Mouse (Mus musculus) stomach, embryonic 16.5 days (tissue): ENCODE data around the gene Gm40193. TPM values are rescaled to one million over a fixed set of nuclear protein-coding genes. Genes with fewer than 3 reads are reported as not detected.
A peak's percentile ranks its signal among the peaks of the same experiment; 100 is the strongest.
"Not testable (repeated sequence)": the region's sequence is repeated elsewhere in the genome, so short reads cannot be mapped to it uniquely, and the experiment has no call there.

ENCODE experiments used
- ATAC-seq: fragments of 200-750 bp; cut with Nextera tagmentation; 2 replicates; pipeline ENCODE4 v1.8.0; 2017; ENCODE audit warnings: moderate number of reproducible peaks, moderate TSS enrichment; ENCODE audit not compliant: insufficient read depth, low FRiP score
- H3K27ac ChIP-seq: fragments of 300-500 bp; sonication (generic); 2 replicates; pipeline ENCODE4 v1.5.1; 2014; ENCODE audit warnings: low read length
- H3K27me3 ChIP-seq: fragments of 300-500 bp; sonication (generic); 2 replicates; pipeline ENCODE4 v1.6.1; 2014; ENCODE audit warnings: low read length, control low read depth, mixed read lengths; ENCODE audit not compliant: control insufficient read depth, insufficient read depth
- H3K36me3 ChIP-seq: fragments of 300-500 bp; sonication (generic); 2 replicates; pipeline ENCODE4 v1.6.1; 2014; ENCODE audit warnings: low read length; ENCODE audit not compliant: control insufficient read depth, insufficient read depth
- H3K4me1 ChIP-seq: fragments of 300-500 bp; sonication (generic); 2 replicates; pipeline ENCODE4 v1.6.1; 2014; ENCODE audit warnings: low read length, control low read depth, mixed read lengths; ENCODE audit not compliant: control insufficient read depth, insufficient read depth
- H3K4me2 ChIP-seq: fragments of 300-500 bp; sonication (generic); 2 replicates; pipeline ENCODE4 v1.6.1; 2014; ENCODE audit warnings: low read depth, low read length, mixed read lengths
- H3K4me3 ChIP-seq: fragments of 300-500 bp; sonication (generic); replicated peaks from 2 replicates; pipeline ENCODE4 v1.5.1; 2014; ENCODE audit warnings: mild to moderate bottlenecking, low read length
- H3K9ac ChIP-seq: fragments of 300-500 bp; sonication (generic); 2 replicates; pipeline ENCODE4 v1.6.1; 2014; ENCODE audit warnings: low read length
- H3K9me3 ChIP-seq: fragments of 300-500 bp; sonication (generic); replicated peaks from 2 replicates; pipeline ENCODE4 v1.6.1; 2016; ENCODE audit warnings: low read length, control low read depth; ENCODE audit not compliant: control insufficient read depth
- WGBS: fragments of 180-500 bp; shearing (Covaris S2); extraction: QIAGEN DNeasy Blood & Tissue Kit; methylation state at CpG from one replicate; pipeline ENCODE4 v1.1.7; 2014; 5-methylcytosine and 5-hydroxymethylcytosine counted together
- polyA plus RNA-seq: library from polyadenylated mRNA; unstranded; fragments of >200 nt; fragmentation: Nextera tagmentation; extraction: Ambion mirVana; gene quantifications from 2 replicates; pipeline ENCODE4 v1.2.1, GENCODE M21; 2015

The Gm40193 gene
- polyA plus RNA-seq, 1 experiment from 2014 or later: not detected

DNA sequence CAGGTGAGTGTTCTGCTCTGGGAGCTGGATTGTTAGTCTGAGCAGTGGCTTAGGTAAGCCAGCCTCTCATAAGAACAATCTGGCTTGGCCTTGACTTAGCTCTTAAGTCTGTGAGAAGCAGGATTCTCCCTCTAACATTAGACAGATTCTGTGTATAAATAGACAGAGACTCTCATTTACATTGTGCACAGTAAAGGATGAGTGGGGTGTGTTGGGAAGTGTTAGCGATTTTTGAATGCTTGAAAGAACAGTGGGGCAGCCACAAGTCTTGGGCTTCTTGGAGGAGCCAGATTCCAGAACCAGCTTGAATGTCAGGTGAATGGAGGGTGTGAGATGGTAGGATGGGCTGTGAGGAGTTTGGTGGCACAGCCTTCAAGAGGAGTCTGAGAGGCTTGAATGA, 38.9 kb upstream of the Gm40193 start:
- 84% methylated on average over 1 of the region's 1 CpGs for WGBS
- no peaks in the 10 kb centered on the region for H3K27me3 ChIP-seq
- ATAC-seq: no peak
- no peaks in the 10 kb centered on the region for H3K9me3 ChIP-seq
- H3K27ac ChIP-seq: peak overlapping the region; percentile 33; the same call in 1 of the 2 replicates
- H3K4me2 ChIP-seq: no peak overlapping the region
- H3K36me3 ChIP-seq: no peaks in the 10 kb centered on the region; the same call in 1 of the 2 replicates
- H3K4me1 ChIP-seq: peaks cover 20% of the 10 kb centered on the region
- no peak overlapping the region for H3K4me3 ChIP-seq
- no peak overlapping the region for H3K9ac ChIP-seq

DNA sequence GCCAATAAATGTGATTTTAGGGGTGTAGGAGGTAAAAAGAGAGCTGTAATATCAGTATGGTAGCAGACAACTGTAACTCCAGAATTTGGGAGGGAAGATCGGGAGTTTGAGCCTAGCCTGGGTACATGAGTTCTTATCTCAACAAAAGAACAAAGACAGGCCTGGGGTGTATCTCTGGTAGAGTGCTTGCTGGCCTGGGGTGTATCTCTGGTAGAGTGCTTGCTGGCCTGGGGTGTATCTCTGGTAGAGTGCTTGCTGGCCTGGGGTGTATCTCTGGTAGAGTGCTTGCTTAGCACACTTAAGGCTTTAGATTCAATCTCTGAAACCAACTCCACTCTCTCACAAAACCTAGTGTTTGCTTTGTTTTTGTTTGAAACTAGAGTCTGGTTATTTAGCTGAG, 37.9 kb upstream of the Gm40193 start:
- not testable (repeated sequence) for H3K36me3 ChIP-seq, H3K9me3 ChIP-seq, H3K27me3 ChIP-seq, H3K9ac ChIP-seq, ATAC-seq, H3K4me2 ChIP-seq, H3K27ac ChIP-seq, H3K4me3 ChIP-seq
- WGBS: 88% methylated on average over 1 of the region's 1 CpGs
- H3K4me1 ChIP-seq: peaks cover 18% of the 10 kb centered on the region

GRCm38 (mm10) chr11:70566586-70566985, 33.8 kb upstream of the Gm40193 start:
- H3K4me3 ChIP-seq: no peak overlapping the region
- H3K4me2 ChIP-seq: no peak overlapping the region
- H3K36me3 ChIP-seq: no peaks in the 10 kb centered on the region; the same call in 1 of the 2 replicates
- ATAC-seq: no peak
- 63% methylated on average over 7 of the region's 7 CpGs for WGBS
- H3K27ac ChIP-seq: no peak overlapping the region
- peaks cover 27% of the 10 kb centered on the region for H3K4me1 ChIP-seq
- no peaks in the 10 kb centered on the region for H3K9me3 ChIP-seq
- no peaks in the 10 kb centered on the region for H3K27me3 ChIP-seq
- H3K9ac ChIP-seq: no peak overlapping the region

GRCm38 (mm10) chr11:70564276-70564873, 31.6 kb upstream of the Gm40193 start:
- Histone ChIP-seq H3K9ac (peak overlapping the region; percentile 84), H3K9me3 (no peaks in the 10 kb centered on the region), H3K4me1 (peaks cover 22% of the 10 kb centered on the region), H3K36me3 (no peaks in the 10 kb centered on the region; the same call in 1 of the 2 replicates), H3K4me3 (peak overlapping the region; percentile 89), H3K4me2 (peak overlapping the region; percentile 91), H3K27me3 (no peaks in the 10 kb centered on the region), H3K27ac (peak overlapping the region; percentile 90)
- 24% methylated on average over 4 of the region's 4 CpGs for WGBS
- no peak for ATAC-seq

GRCm38 (mm10) chr11:70563470-70564275, 30.9 kb upstream of the Gm40193 start:
- peak overlapping the region; percentile 91 for H3K4me2 ChIP-seq
- peak; percentile 5; the same call in 1 of the 2 replicates for ATAC-seq
- H3K4me1 ChIP-seq: peaks cover 22% of the 10 kb centered on the region
- 2% methylated on average over 25 of the region's 25 CpGs for WGBS
- H3K4me3 ChIP-seq: peak overlapping the region; percentile 89
- no peaks in the 10 kb centered on the region for H3K27me3 ChIP-seq
- no peaks in the 10 kb centered on the region; the same call in 1 of the 2 replicates for H3K36me3 ChIP-seq
- H3K9me3 ChIP-seq: no peaks in the 10 kb centered on the region
- peak overlapping the region; percentile 90 for H3K27ac ChIP-seq
- H3K9ac ChIP-seq: peak overlapping the region; percentile 84

DNA sequence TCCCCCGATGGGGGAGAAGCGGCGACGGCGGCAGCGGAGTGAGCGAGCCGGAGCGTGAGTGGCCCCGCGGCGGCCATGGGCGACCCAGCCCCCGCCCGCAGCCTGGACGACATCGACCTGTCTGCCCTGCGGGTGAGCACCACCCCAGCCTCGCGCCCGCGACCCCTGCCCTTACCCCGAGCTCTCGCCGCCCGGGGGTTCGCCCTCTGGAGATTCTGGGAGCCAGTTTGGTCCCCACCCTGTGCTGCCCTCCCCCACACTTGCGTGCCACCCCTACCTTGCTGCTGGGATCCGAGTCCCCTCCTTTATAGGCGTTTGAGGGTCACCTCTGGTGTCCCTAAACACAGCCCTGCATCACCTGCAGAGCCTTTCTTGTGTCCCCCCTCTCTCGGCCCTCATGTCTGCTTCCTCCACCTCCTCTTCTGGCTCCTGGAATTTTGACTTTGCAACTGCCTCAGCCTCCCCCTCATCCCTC, 30.3 kb upstream of the Gm40193 start:
- Histone ChIP-seq H3K36me3 (no peaks in the 10 kb centered on the region), H3K4me3 (peak overlapping the region; percentile 89), H3K4me2 (peak overlapping the region; percentile 91), H3K4me1 (peaks cover 22% of the 10 kb centered on the region), H3K9me3 (no peaks in the 10 kb centered on the region), H3K27me3 (no peaks in the 10 kb centered on the region), H3K27ac (peak overlapping the region; percentile 90), H3K9ac (peak overlapping the region; percentile 84)
- no peak; the same call in 1 of the 2 replicates for ATAC-seq
- WGBS: under 1% methylated on average over 29 of the region's 31 CpGs

- Histone ChIP-seq H3K27ac (peak within 1 kb of the TSS; percentile 90), H3K4me1 (peaks cover 22% of the 10 kb centered on the region), H3K27me3 (no peaks in the 10 kb centered on the region), H3K4me3 (peak within 1 kb of the TSS; percentile 89), H3K4me2 (peak within 1 kb of the TSS; percentile 91), H3K9me3 (no peaks in the 10 kb centered on the region), H3K9ac (peak within 1 kb of the TSS; percentile 84), H3K36me3 (no peaks in the 10 kb centered on the region)
- WGBS: under 1% methylated on average over 46 of the region's 57 CpGs
- peak; percentile 91 for ATAC-seq
Observed at GRCm38 (mm10) chr11:70562287-70562994, 29.7 kb upstream of the Gm40193 start, which contains the start of gene Mink1. TSS of gene Mink1 (plus strand) at chr11:70562881.

- Histone ChIP-seq H3K27me3 (no peaks in the 10 kb centered on the region), H3K36me3 (no peaks in the 10 kb centered on the region), H3K27ac (peak overlapping the region; percentile 90), H3K9ac (peak overlapping the region; percentile 84), H3K4me3 (peak overlapping the region; percentile 89), H3K9me3 (no peaks in the 10 kb centered on the region), H3K4me1 (peaks cover 22% of the 10 kb centered on the region), H3K4me2 (peak overlapping the region; percentile 91)
- no peak for ATAC-seq
- WGBS: 2% methylated on average over 2 of the region's 2 CpGs
Observed at GRCm38 (mm10) chr11:70561937-70562286, 29.2 kb upstream of the Gm40193 start.
